Mouse (Mus musculus) liver, postnatal 0 days (tissue): ENCODE results near the gene Sapcd2. TPM values are rescaled to one million over a fixed set of nuclear protein-coding genes. Genes with fewer than 3 reads are reported as not detected.

Experiments
- ATAC-seq: fragments of 200-750 bp; cut with Nextera tagmentation; 2 replicates; pipeline ENCODE4 v1.8.0; 2017; ENCODE audit warnings: mild to moderate bottlenecking, moderate library complexity
- DNase-seq: peaks from one replicate; pipeline ENCODE4 v3.0.0-alpha.2; 2016
- H3K27ac ChIP-seq: fragments of 300-500 bp; sonication (generic); 2 replicates; pipeline ENCODE4 v1.5.1; 2014; ENCODE audit warnings: antibody characterized with exemption, moderate library complexity, mild to moderate bottlenecking, low read depth
- H3K27me3 ChIP-seq: fragments of 300-500 bp; sonication (generic); 2 replicates; pipeline ENCODE4 v1.6.1; 2014; ENCODE audit warnings: low read length, control low read depth, mixed read lengths; ENCODE audit not compliant: insufficient read depth
- H3K36me3 ChIP-seq: fragments of 300-500 bp; sonication (generic); replicated peaks from 2 replicates; pipeline ENCODE4 v1.6.1; 2014; ENCODE audit warnings: mild to moderate bottlenecking, control low read depth, low read length, moderate library complexity, mixed read lengths; ENCODE audit not compliant: insufficient read depth
- H3K4me1 ChIP-seq: fragments of 300-500 bp; sonication (generic); 2 replicates; pipeline ENCODE4 v1.6.1; 2014; ENCODE audit warnings: antibody characterized with exemption, mild to moderate bottlenecking, control low read depth; ENCODE audit not compliant: insufficient read depth
- H3K4me2 ChIP-seq: fragments of 300-500 bp; sonication (generic); 2 replicates; pipeline ENCODE4 v1.6.1; 2014; ENCODE audit warnings: low read depth, mild to moderate bottlenecking, low read length, moderate library complexity, mixed read lengths
- H3K4me3 ChIP-seq: fragments of 300-500 bp; sonication (generic); 2 replicates; pipeline ENCODE4 v1.5.1; 2014; ENCODE audit warnings: low read depth, low read length
- H3K9ac ChIP-seq: fragments of 300-500 bp; sonication (generic); replicated peaks from 2 replicates; pipeline ENCODE4 v1.6.1; 2014; ENCODE audit warnings: mild to moderate bottlenecking, moderate library complexity
- H3K9me3 ChIP-seq: fragments of 300-500 bp; sonication (generic); 2 replicates; pipeline ENCODE4 v1.6.1; 2016; ENCODE audit warnings: mild to moderate bottlenecking, control low read depth, low read length, mixed read lengths
- CTCF ChIP-seq: sonication (generic); IDR thresholded peaks from 2 replicates; pipeline ENCODE4 v1.5.1; 2016; ENCODE audit warnings: antibody characterized with exemption, low read depth
- EP300 ChIP-seq: IDR thresholded peaks from 2 replicates; pipeline ENCODE4 v1.6.1; 2016; ENCODE audit warnings: antibody characterized with exemption, low read depth, mild to moderate bottlenecking
- WGBS: fragments of 180-500 bp; shearing (Covaris S2); extraction: QIAGEN DNeasy Blood & Tissue Kit; methylation state at CpG from one replicate; pipeline ENCODE4 v1.1.7; 2014; ENCODE audit not compliant: insufficient replicate concordance; 5-methylcytosine and 5-hydroxymethylcytosine counted together
- polyA plus RNA-seq: library from polyadenylated mRNA; unstranded; fragments of >200 nt; fragmentation: Nextera tagmentation; extraction: Ambion mirVana; gene quantifications from 2 replicates; pipeline ENCODE4 v1.2.1, GENCODE M21; 2015

Sapcd2 gene
- polyA plus RNA-seq, 1 experiment from 2014 or later: 7.4 TPM

DNA sequence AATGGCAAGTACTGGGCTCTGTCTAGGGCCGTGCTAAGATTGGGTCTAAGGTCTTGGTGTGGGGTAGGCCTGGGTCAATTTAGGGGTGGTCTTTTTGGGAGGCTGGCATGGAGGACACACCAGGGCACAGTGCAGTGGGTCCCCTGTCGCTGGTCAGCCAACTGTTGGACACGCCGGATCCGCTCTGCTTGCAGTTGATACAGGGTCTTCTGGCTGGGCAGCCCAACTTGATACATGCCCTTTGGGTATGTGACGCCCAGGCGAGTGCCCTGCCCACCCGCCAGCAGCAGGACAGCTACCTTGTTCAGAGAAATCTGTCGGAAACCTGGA is 7.4 kb upstream of the Sapcd2 start:
- WGBS: 36% methylated on average over 9 of the region's 9 CpGs

DNA sequence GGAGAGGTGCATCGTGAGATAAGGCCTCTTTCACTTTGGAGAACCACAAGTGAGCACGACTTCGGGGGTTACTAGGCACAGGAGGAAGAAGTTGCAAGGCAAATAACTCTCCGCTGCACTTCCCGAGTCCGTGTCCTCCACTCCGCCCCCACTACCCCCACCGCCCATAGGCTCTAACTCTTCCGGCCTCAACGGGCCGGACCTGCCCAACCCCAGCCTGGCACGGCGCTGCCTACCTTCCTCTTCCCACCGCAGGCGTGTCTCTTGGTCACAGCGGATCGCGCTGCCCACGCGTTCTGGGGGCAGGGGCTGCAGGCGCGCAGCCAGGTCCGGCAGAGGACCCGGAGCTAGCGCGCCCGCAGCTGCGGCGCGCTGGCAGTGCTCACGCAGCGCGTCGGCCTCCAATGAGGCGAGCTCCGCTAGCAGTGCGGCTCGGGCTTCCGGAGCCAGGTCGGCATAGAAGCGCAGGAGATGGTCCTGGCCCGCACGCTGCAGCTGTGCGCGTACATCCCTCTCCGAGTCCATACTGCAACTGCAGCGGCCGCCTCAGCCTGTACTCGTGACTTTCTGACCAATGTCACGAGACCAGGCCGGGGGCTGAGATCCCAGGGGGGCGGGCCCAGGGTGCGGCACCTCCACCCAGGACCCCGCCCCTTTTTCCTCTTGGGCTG is 6.9 kb upstream of the Sapcd2 start, which contains the start of gene Uap1l1:
Uap1l1 (minus strand) TSS at position 592 of the 671 bp plus-strand sequence.
- peak; percentile 75 for ATAC-seq
- H3K4me3 ChIP-seq: peak within 1 kb of the TSS; percentile 72
- peaks cover 21% of the 10 kb centered on the region for H3K4me1 ChIP-seq
- peak within 1 kb of the TSS; percentile 76 for H3K9ac ChIP-seq
- peaks cover 10% of the 10 kb centered on the region; the same call in 1 of the 2 replicates for H3K36me3 ChIP-seq
- peak; percentile 82 for DNase-seq
- 0 out of 2 replicates have a peak, but pooled peaks have one; percentile 1 for TF ChIP-seq CTCF
- TF ChIP-seq EP300: no peak
- no peaks in the 10 kb centered on the region for H3K9me3 ChIP-seq
- H3K27ac ChIP-seq: peak within 1 kb of the TSS; percentile 68
- WGBS: 2% methylated on average over 35 of the region's 54 CpGs
- 0 out of 2 replicates have a peak, but pooled peaks cover 5% of the 10 kb centered on the region for H3K27me3 ChIP-seq
- peak within 1 kb of the TSS; percentile 93 for H3K4me2 ChIP-seq

More for the DNA sequence above, 7.4 kb upstream of the Sapcd2 start:
- no peak overlapping the region for H3K27ac ChIP-seq
- DNase-seq: no peak
- no peaks in the 10 kb centered on the region for H3K9me3 ChIP-seq
- 0 out of 2 replicates have a peak, but pooled peaks cover 5% of the 10 kb centered on the region for H3K27me3 ChIP-seq
- H3K4me1 ChIP-seq: peaks cover 21% of the 10 kb centered on the region
- H3K4me2 ChIP-seq: peak overlapping the region; percentile 93
- ATAC-seq: no peak
- peaks cover 10% of the 10 kb centered on the region; the same call in 1 of the 2 replicates for H3K36me3 ChIP-seq
- peak overlapping the region; percentile 72 for H3K4me3 ChIP-seq
- peak overlapping the region; percentile 76 for H3K9ac ChIP-seq
- no peak for TF ChIP-seq CTCF
- no peak for TF ChIP-seq EP300

DNA sequence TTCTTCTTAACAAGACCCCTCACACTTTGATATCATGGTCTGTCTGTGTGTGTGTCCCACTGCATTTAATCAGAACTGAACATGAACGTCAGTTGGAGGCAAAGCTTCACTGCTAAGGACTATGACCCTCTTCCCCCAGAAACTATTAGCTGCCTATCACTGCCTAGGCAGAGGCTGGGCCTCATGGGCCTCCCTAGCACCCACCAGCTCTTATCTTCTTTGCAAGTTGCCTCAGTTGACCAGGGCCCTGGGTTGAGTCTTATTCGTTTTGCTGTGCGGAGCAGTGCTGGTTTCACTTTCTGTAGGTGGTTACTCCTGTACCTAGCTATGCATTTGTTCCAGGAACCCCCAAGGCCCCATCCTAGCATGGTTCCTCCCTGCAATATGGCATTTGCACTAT is 2.1 kb upstream of the Sapcd2 start:
- 46% methylated on average over 3 of the region's 3 CpGs for WGBS
- 0 out of 2 replicates have a peak, but pooled peaks cover 5% of the 10 kb centered on the region for H3K27me3 ChIP-seq
- TF ChIP-seq CTCF (no peak), EP300 (0 out of 2 replicates have a peak, but pooled peaks have one; percentile 13)
- no peak overlapping the region for H3K4me2 ChIP-seq
- ATAC-seq: no peak
- H3K27ac ChIP-seq: no peak overlapping the region
- no peaks in the 10 kb centered on the region for H3K9me3 ChIP-seq
- H3K4me1 ChIP-seq: peaks cover 30% of the 10 kb centered on the region
- H3K9ac ChIP-seq: no peak overlapping the region; the same call in 1 of the 2 replicates
- no peak for DNase-seq
- H3K36me3 ChIP-seq: no peaks in the 10 kb centered on the region
- H3K4me3 ChIP-seq: no peak overlapping the region

DNA sequence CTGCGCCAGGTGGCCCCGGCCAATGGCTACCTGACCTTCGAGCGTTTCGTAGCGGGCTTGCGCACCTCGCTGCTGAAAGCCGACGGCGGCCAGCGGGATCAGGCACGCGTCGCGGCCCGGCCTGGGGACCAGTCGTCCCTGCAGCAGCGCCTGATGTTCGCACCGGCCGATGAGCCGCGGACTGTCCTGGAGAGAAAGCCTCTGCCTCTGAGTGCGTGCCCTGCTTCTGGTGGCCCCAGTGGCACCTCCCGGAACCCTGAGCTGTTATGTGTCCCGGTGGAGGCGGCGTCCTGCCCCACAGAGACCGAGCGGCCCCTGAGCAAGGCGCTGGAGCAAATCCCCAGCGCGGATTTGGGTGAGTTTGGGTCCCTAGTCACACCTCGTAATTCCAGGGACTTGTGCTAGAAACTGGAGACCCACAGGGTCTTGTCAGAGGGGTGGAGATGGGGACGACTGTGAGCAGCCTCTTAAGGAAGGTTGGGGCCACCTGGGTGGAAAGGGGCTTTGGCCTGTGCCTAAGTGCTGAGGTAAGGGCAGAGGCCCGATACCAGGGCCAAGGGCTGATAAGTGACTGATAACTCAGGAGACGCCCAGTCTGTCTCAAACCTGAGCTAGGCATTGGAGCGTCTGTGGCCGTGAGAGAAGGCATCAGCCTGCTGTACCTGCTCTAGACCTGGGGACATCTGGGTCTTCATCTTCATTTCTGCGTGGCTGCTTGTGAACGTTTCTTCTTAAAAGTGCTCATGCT is 697 bp downstream of the Sapcd2 start:
- no peak for DNase-seq
- H3K4me3 ChIP-seq: peak overlapping the region; percentile 68
- peak overlapping the region; percentile 7; the same call in 1 of the 2 replicates for H3K27ac ChIP-seq
- ATAC-seq: peak; percentile 46
- WGBS: 3% methylated on average over 42 of the region's 42 CpGs
- peaks cover 23% of the 10 kb centered on the region; the same call in 1 of the 2 replicates for H3K4me1 ChIP-seq
- H3K9me3 ChIP-seq: no peaks in the 10 kb centered on the region
- 0 out of 2 replicates have a peak, but pooled peaks cover 12% of the 10 kb centered on the region for H3K36me3 ChIP-seq
- peak overlapping the region; percentile 64 for H3K9ac ChIP-seq
- H3K4me2 ChIP-seq: peak overlapping the region; percentile 77
- no peaks in the 10 kb centered on the region for H3K27me3 ChIP-seq
- no peak for TF ChIP-seq CTCF
- no peak for TF ChIP-seq EP300

DNA sequence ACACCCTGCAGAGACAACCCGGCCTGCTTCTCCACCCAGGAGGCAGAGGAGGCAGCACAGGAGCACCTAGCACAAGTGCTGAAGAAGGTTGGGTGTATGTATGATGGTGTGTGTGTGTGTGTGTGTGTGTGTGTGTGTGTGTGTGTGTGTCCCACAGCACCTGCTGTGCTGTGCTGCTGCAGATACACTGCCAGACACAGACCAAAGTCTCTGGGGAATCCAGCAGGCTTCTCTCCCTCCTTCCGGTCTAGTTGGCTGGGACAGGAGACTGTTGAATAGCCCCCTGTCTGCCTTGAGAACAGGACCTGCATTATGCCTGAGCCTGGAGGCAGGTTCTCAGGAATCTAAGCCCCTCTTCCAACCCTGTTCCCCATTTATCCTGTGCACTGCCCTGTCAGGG is 1.3 kb downstream of the Sapcd2 start:
- no peak for ATAC-seq
- TF ChIP-seq CTCF (no peak), EP300 (no peak)
- H3K4me2 ChIP-seq: peak overlapping the region; percentile 77
- H3K27ac ChIP-seq: no peak overlapping the region
- H3K9ac ChIP-seq: peak overlapping the region; percentile 64; the same call in 1 of the 2 replicates
- no peaks in the 10 kb centered on the region for H3K27me3 ChIP-seq
- DNase-seq: no peak
- H3K4me1 ChIP-seq: peaks cover 23% of the 10 kb centered on the region; the same call in 1 of the 2 replicates
- H3K4me3 ChIP-seq: peak overlapping the region; percentile 68
- no peaks in the 10 kb centered on the region for H3K9me3 ChIP-seq
- WGBS: 26% methylated on average over 1 of the region's 2 CpGs
- H3K36me3 ChIP-seq: 0 out of 2 replicates have a peak, but pooled peaks cover 12% of the 10 kb centered on the region

DNA sequence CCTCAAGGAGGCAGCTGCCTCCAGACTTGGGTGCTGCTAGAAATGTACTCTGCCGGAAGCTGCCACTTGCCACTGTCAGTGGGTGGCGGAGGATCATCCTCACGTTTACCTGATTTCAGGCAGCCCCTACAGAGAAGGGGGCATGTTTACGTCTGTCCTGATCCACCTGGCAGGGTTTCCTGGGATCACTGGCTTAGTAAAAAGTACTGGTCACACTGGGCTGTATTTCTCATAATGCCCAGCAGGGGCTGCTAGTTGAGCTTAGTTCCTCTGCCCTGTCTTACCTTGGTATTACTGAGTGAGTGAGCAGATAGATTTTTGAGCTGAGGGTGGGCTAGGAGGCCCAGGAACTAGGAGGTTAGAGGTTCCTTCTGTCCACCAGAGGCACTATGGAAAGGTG is 4.5 kb downstream of the Sapcd2 start:
- H3K9me3 ChIP-seq: no peaks in the 10 kb centered on the region
- H3K4me2 ChIP-seq: no peak overlapping the region
- ATAC-seq: no peak
- no peaks in the 10 kb centered on the region for H3K27me3 ChIP-seq
- H3K4me1 ChIP-seq: peaks cover 21% of the 10 kb centered on the region; the same call in 1 of the 2 replicates
- 65% methylated on average over 4 of the region's 4 CpGs for WGBS
- H3K9ac ChIP-seq: no peak overlapping the region
- peak; percentile 89 for TF ChIP-seq CTCF
- no peak for TF ChIP-seq EP300
- H3K27ac ChIP-seq: no peak overlapping the region
- no peak overlapping the region for H3K4me3 ChIP-seq
- 0 out of 2 replicates have a peak, but pooled peaks cover 12% of the 10 kb centered on the region for H3K36me3 ChIP-seq
- peak; percentile 57 for DNase-seq
